Mouse (Mus musculus): ENCODE results near the gene Lrrc8e.
"Not testable (repeated sequence)": the region's sequence is repeated elsewhere in the genome, so short reads cannot be mapped to it uniquely, and the experiment has no call there.

Gene Lrrc8e

GRCm38 (mm10) chr8:4219617-4220016 is 7.0 kb upstream of the Lrrc8e start:
- no peak for DNase-seq (ENCODE audit: low read depth, low spot score)

GRCm38 (mm10) chr8:4222059-4222458 is 4.6 kb upstream of the Lrrc8e start:
- DNase-seq (ENCODE audit: low read depth, low spot score) = no peak

GRCm38 (mm10) chr8:4226323-4226722 is 304 bp upstream of the Lrrc8e start:
- no peak for DNase-seq (ENCODE audit: low read depth, low spot score)

GRCm38 (mm10) chr8:4227919-4228318 is 1.3 kb downstream of the Lrrc8e start:
- DNase-seq (ENCODE audit: low read depth, low spot score) = no peak

- DNase-seq (ENCODE audit: low read depth, low spot score) = no peak
Measured at GRCm38 (mm10) chr8:4229784-4230183, 3.2 kb downstream of the Lrrc8e start.

GRCm38 (mm10) chr8:4230612-4231351 is 4.2 kb downstream of the Lrrc8e start:
- DNase-seq (ENCODE audit: low read depth, low spot score) = no peak

GRCm38 (mm10) chr8:4237814-4238433 is 11.3 kb downstream of the Lrrc8e start:
- no peak for DNase-seq (ENCODE audit: low read depth, low spot score)

GRCm38 (mm10) chr8:4238434-4239192 is 12.0 kb downstream of the Lrrc8e start, which contains the start of the genes Map2k7 and Gm49320:
Gene Map2k7 (plus strand): TSS chr8:4238740.
Gene Gm49320 (plus strand): TSS chr8:4238865.
- DNase-seq (ENCODE audit: low read depth, low spot score) = peak; percentile 93

GRCm38 (mm10) chr8:4239193-4239890 is 12.7 kb downstream of the Lrrc8e start:
- peak; percentile 32 for DNase-seq (ENCODE audit: low read depth, low spot score)

GRCm38 (mm10) chr8:4245061-4245460 is 18.4 kb downstream of the Lrrc8e start:
- DNase-seq (ENCODE audit: low read depth, low spot score) = no peak

- DNase-seq (ENCODE audit: low read depth, low spot score) = no peak
Measured at GRCm38 (mm10) chr8:4245737-4246136, 19.1 kb downstream of the Lrrc8e start.

GRCm38 (mm10) chr8:4247241-4247640 is 20.6 kb downstream of the Lrrc8e start:
- no peak for DNase-seq (ENCODE audit: low read depth, low spot score)

GRCm38 (mm10) chr8:4247951-4248540 is 21.4 kb downstream of the Lrrc8e start, which contains the start of gene Tgfbr3l:
Gene Tgfbr3l (plus strand): TSS chr8:4248214.
- no peak for DNase-seq (ENCODE audit: low read depth, low spot score)

- no peak for DNase-seq (ENCODE audit: low read depth, low spot score)
Measured at GRCm38 (mm10) chr8:4249213-4249612, 22.6 kb downstream of the Lrrc8e start.

GRCm38 (mm10) chr8:4250306-4250970 is 23.8 kb downstream of the Lrrc8e start:
- DNase-seq (ENCODE audit: low read depth, low spot score) = peak; percentile 62

- DNase-seq (ENCODE audit: low read depth, low spot score) = no peak
Measured at GRCm38 (mm10) chr8:4252116-4252760, 25.6 kb downstream of the Lrrc8e start.

GRCm38 (mm10) chr8:4252934-4253841 is 26.6 kb downstream of the Lrrc8e start, which contains the start of gene Snapc2:
Gene Snapc2 (plus strand): TSS chr8:4253080.
- DNase-seq (ENCODE audit: low read depth, low spot score) = peak; percentile 92

GRCm38 (mm10) chr8:4254001-4254400 is 27.4 kb downstream of the Lrrc8e start:
- DNase-seq (ENCODE audit: low read depth, low spot score) = no peak

- DNase-seq (ENCODE audit: low read depth, low spot score) = not testable (repeated sequence)
Measured at GRCm38 (mm10) chr8:4255471-4255870, 28.8 kb downstream of the Lrrc8e start.

Data from c-Kit-negative CD71-positive TER-119-positive erythroid progenitor cells, embryonic 14.5 days (primary cell).